Mouse (Mus musculus) MEL (cell line): ENCODE data around the gene Micu1.

Experiments used
- CTCF ChIP-seq, 3 experiments: IDR thresholded peaks in 2 of 3; conservative IDR thresholded peaks in 1 of 3; 2 replicates each; pipeline ENCODE4 v1.5.1; 2011 to 2012; ENCODE audit warnings: low read length in 3 of 3, low read depth in 2 of 3, mild to moderate bottlenecking in 2 of 3, improper control_type of control experiment in 1 of 3, inconsistent platforms in 1 of 3, mixed read lengths in 1 of 3, moderate library complexity in 1 of 3; ENCODE audit not compliant: control insufficient read depth in 1 of 3, insufficient read depth in 1 of 3, poor library complexity in 1 of 3, severe bottlenecking in 1 of 3
- E2F4 ChIP-seq: IDR thresholded peaks from 2 replicates; pipeline ENCODE4 v1.6.1; 2011; ENCODE audit warnings: low read depth, low read length, improper control_type of control experiment, borderline replicate concordance
- ETS1 ChIP-seq: IDR thresholded peaks from 2 replicates; pipeline ENCODE4 v1.6.1; 2012; ENCODE audit warnings: low read depth, mild to moderate bottlenecking, inconsistent platforms, low read length, improper control_type of control experiment, moderate library complexity
- HCFC1 ChIP-seq: IDR thresholded peaks from 2 replicates; pipeline ENCODE4 v1.6.1; 2012; ENCODE audit warnings: low read depth, mild to moderate bottlenecking, inconsistent platforms, low read length, improper control_type of control experiment, moderate library complexity
- MAFK ChIP-seq: IDR thresholded peaks from 2 replicates; pipeline ENCODE4 v1.6.1; 2011; ENCODE audit warnings: low read depth, mild to moderate bottlenecking, low read length, improper control_type of control experiment, borderline replicate concordance
- NELFE ChIP-seq: IDR thresholded peaks from 2 replicates; pipeline ENCODE4 v1.6.1; 2011; ENCODE audit warnings: low read depth, low read length, improper control_type of control experiment
- POLR2A ChIP-seq, 2 experiments: IDR thresholded peaks; 2 replicates each; pipeline ENCODE4 v1.6.1; 2011 to 2012; ENCODE audit warnings: low read length in 2 of 2, mild to moderate bottlenecking in 2 of 2, control low read depth in 1 of 2, improper control_type of control experiment in 1 of 2, low read depth in 1 of 2, moderate library complexity in 1 of 2; ENCODE audit not compliant: control insufficient read depth in 1 of 2, insufficient read depth in 1 of 2, poor library complexity in 1 of 2
- TAL1 ChIP-seq: IDR thresholded peaks from 2 replicates; pipeline ENCODE4 v1.6.1; 2012; ENCODE audit warnings: mild to moderate bottlenecking, inconsistent platforms, low read length, moderate library complexity, mixed read lengths
- USF1 ChIP-seq: IDR thresholded peaks from 2 replicates; pipeline ENCODE4 v1.6.1; 2014; ENCODE audit warnings: low read depth, mild to moderate bottlenecking, inconsistent platforms, low read length, improper control_type of control experiment, moderate library complexity

DNA sequence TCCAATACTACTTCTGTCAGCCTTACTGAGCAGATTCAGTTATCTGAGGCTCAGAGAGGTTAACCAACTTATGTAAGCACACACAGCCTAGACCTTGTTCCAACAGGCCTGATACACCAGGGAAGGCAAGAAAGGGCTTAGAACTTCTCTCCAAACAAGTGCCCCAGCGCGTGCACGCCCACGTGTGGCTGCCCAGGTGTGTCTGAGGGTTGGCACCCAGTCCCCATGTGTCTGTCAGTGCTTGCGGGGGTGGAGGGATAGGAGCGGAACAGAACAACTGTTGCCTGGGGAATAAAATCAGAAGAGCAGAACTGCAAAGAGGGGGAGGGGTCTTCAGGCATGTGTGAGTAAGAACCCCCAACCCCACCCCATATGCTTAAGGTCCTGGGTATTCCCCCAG is 208.8 kb downstream of the Micu1 start:
- TF ChIP-seq MAFK (no peak), USF1 (no peak), HCFC1 (no peak), NELFE (no peak), TAL1 (no peak), CTCF (IDR thresholded peaks at IDR 0.05 in 2 of 3, conservative IDR thresholded peaks at IDR 0.05 in 1 of 3; ENCODE audit: control insufficient read depth in 1 of 3, insufficient read depth in 1 of 3, low read depth in 2 of 3, low read length in 3 of 3, poor library complexity in 1 of 3, severe bottlenecking in 1 of 3) (no peak), POLR2A (IDR thresholded peaks at IDR 0.05; ENCODE audit: control insufficient read depth in 1 of 2, insufficient read depth in 1 of 2, low read depth in 1 of 2, low read length in 2 of 2, poor library complexity in 1 of 2) (no peak), E2F4 (no peak), ETS1 (no peak)
